Mouse (Mus musculus) heart, adult 18-20 months (tissue): ENCODE measurements around the gene Pik3r4. TPM values are rescaled to one million over a fixed set of nuclear protein-coding genes. Genes with fewer than 3 reads are reported as not detected.
A peak's percentile ranks its signal among the peaks of the same experiment; 100 is the strongest.
"Not testable (repeated sequence)": the region's sequence is repeated elsewhere in the genome, so short reads cannot be mapped to it uniquely, and the experiment has no call there.

Source experiments
- DNase-seq, 2 experiments: peaks; one replicate each; pipeline ENCODE4 v3.0.0; 2021 to 2022; ENCODE audit warnings: mixed read lengths in 1 of 2
- long read RNA-seq, 2 experiments: library from polyadenylated mRNA; stranded (forward); transcript quantifications; one replicate each; pipeline ENCODE4 v2.0.0; 2021
- total RNA-seq, 2 experiments: library from RNA; stranded (reverse); gene quantifications; 2 replicates each; pipeline ENCODE4 v1.2.3; 2021

Pik3r4 gene
- total RNA-seq: 10 to 100 TPM; 18.0 to 21.4 TPM
- long read RNA-seq, experiment 1, partial matches to known transcripts: 4 of 5 reads
- long read RNA-seq, experiment 1, other reads (novel, unspliced or antisense): 1 of 5 reads
- long read RNA-seq, experiment 2, full-length matches to known transcripts: 2 of 4 reads
- long read RNA-seq, experiment 2, partial matches to known transcripts: 2 of 4 reads
- long read RNA-seq, experiment 2, other reads (novel, unspliced or antisense): 0 of 4 reads

DNA sequence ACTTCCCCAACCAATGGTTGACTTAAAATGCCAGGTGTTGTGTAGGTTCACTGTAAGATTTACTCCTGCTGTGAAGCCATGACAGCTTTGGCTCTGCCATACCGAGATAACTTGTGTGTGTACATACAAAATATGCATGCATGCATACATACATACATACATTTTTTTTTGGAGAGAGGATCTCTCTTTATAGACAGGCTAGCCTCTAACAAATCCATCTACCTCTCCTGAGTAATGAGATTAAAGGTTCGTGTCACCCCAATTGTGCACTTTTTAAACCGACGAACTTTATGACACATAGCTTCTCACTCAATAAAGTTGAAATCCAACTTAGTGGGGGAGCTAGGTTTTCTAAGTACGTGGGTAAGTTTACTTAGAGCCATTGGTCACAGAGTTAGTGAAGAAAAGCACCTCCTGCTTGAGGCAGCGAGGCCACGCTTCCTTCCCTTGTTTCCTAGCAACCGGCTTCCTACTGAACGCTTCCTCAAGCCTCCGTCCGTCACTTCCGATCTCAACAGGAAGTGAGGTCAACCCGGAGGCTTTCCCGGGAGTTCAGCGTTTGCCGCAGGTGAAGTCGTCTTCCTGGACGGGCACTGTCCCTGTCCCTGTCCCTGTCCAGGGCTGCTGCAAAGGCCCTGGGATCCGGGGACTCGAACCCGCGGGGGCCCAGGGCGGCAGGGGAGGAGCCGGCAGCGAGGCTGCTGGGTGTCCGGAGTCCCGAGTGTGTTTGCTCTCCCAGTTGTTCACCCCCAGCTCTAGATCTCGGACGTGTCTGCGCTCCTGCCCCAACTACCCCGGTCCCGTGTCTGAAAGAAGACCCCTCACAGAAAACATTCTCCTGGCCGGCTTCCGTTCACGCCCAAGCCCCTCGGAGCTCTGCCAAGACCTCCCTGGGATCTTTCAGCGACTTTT, at the start of gene Pik3r4:
Gene Pik3r4, plus strand, starts transcription at position 519 of the 912 bp plus-strand sequence.
- peak; percentile 92 to 94 for DNase-seq

DNA sequence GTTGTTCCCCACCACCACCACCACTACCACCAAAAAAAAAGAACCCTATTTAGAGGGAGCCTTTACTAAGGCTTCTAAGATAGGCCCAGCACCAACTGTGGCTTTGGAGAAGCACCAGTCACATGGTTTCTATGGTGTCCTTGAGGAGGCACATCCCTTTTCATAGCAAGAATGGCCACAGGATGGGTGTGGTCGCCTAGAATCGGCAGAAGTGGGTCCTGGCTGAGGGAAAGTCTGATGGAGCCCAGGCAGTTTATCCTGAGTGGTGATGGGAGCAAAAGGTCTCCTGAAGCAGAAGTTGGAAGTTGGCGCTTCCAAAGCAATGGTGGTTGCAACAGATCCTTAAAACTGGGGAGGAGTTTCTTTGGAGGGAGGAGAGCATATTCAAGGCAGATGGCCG, 43.9 kb upstream of the Pik3r4 start:
- DNase-seq: no peak

DNA sequence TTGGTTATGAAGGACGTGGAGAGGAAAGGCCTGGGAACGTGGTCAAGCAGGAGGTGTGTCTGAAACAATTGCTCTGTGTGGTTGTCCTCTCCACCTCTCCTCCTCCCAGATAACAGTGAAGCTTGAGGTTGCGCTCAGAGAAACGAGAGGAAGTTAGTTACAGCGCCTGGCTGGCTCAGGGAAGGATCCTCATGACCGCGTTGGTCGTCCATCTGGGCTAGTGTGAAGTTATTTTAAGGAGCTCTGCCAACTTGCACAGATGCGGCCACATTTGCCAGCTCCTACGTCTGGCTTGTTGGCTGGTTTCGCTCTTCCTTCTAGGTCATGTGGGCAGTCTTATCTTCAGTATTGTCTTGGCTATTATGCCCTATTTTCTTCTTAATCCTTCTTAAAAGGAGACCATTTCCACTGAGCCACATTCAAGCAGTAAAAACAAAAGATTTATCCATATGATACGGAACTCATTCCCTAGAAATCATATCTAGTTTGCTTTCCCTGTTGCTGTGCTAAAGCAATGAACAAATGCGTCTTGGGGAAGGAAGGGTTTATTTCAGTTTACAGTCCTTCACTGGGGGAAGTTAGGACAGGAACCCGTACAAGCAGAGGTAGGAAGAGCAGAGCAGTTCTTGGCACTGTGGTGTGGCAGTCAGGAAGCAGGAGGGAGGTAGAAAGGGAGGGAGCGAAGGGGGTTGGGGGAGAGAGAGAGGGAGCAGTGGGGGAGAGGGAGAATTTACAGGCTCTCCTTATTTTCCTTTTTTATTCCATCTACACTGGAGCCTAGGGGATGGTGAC, 30.6 kb upstream of the Pik3r4 start:
- peak; percentile 39 to 40 for DNase-seq

DNA sequence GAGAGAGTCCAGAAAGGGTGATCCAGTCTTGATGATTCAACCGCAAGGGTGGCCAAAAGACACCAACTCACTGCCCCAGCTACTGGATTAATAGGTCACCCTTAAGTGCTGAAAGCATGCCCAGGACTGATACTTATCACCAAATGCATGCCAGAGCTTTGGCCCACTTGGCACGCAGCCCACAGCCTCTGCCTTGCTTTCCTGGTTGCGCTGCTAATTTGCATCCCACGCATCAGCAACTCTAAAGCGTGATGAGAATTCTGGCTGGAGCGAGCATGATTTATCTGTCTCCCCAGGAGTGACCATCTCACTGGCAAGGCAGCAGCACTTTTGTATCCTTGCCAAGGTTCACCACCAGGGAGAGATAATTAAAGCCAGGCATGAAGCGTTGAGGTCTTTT, 29.9 kb upstream of the Pik3r4 start:
- DNase-seq: peak; percentile 14 to 18

DNA sequence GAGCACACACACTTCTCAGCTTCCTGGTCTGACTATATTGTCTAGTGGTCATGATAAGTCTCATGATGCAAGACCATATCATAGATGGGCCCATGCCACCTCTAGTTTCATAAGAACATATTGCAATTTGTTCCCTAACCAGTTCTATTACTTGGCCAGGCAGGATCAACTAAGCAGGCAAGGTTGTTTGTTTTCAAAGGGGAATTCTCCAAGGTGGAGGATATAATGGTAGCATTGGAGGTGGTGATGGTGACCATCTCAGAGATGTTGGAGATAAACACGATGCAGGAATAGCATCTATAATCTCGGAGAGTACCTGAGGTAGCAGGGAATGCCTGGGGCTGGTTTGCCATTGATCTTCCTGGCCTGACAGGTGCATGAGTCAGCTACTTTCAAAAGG, 26.8 kb upstream of the Pik3r4 start:
- DNase-seq: no peak

DNA sequence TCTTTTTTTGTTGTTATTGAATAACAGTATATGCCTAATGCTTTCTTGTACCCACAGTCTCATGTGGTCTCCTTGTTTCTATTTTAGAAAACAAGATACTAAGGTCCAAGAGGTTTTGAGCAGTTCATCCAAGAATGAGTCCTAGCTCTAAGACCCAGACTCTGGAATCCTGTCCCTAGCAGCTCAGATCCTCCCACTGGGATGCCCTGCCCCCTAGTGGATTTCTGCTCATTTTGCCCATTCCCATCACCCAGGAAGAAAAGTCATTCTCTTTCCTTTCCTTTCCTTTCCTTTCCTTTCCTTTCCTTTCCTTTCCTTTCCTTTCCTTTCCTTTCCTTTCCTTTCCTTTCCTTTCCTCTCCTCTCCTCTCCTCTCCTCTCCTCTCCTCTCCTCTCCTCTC, 25.5 kb upstream of the Pik3r4 start:
- DNase-seq: peak; percentile 27 to 77

DNA sequence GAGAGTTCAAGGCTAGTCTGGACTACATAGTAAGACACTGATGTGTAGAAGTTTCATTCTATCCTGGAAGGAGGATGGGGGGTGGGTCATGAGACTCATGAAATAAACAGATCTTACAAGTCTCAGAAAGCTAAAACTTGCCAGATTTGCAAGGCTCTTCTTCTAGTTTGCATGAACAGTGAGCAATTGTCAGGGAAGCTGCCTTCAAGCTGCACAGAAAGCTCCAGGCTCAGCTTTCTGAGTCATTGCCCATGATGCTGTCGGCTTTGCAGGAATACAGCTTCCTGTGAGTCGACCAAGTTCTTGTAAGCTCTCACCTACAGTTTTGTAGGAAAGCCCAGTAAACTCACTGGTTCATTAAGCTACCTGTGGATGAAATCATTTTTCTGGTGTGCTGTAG, 8.8 kb upstream of the Pik3r4 start:
- no peak for DNase-seq

DNA sequence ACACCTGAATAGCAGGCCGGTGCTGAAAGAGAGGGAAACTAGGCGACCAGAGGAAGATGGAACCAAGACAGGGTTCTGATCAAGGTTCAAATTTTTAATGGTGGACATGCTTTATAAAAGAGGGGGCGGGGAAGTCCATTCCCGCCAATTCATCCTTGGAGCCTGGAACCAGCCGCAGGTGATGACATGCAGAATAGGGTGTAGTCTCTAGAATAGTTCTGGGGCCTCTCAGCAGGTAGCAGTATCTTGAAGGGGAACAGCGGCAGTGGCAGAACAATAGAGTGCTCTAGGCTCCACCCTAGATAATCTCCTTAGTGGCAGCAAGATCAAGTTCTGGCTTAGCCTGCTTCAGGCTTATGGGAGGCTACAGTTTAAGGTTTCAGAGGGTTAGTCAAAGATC, 1.4 kb upstream of the Pik3r4 start:
- not testable (repeated sequence) for DNase-seq

DNA sequence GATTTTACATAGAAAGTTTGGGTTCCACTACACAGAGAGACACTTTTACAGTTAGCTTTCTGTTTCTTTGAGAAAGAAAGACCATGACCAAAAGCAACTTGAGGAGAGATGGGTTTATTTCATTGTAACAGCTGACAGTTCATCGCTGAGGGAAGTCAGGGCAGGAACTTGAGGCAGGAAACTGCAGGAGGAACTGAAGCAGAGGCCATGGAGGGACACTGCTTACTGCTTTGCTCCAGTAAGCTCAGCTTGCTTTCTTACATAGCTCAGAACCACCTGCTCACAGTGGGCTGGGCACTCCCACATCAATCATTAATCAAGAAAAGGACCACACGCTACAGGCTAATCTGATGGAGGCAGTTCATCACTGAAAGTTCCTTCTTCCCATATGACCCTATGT, 13.4 kb downstream of the Pik3r4 start:
- no peak for DNase-seq

DNA sequence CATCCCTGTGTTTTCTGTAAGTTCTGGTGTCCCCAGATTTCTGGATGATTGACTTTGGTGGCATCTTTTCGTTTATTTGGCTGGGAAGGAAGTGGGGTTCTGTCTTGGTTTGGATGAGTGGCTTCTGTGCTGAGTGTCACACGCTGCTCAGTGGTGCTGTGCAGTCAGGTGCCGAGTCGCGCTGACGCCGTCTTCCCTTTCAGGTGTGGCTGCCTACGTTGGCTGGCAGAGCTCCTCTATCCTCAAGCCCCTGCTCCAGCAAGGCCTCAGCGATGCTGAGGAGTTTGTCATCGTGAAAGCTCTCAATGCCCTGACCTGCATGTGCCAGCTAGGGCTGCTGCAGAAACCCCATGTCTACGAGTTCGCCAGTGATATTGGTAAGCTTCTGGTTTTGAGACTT, 15.4 kb downstream of the Pik3r4 start:
- no peak for DNase-seq

DNA sequence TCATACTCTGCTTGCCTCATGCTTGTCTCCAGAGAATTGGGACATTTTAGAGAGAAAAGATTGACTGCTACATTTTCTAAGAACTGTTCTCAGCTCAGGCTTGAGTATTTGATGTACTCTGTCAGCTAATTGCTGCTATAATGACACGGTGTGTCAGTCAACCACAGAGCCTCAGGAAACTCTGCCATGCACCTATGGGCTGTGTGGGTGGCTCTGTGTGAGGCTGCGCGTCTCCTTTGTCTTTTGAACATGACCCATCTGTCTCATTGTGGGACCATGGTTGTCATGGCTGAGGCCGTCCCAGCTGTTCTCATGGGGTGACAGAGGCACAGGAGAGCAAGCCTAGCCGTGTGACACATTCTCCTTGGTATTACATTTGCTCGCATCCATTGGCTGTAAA, 17.1 kb downstream of the Pik3r4 start:
- no peak for DNase-seq

DNA sequence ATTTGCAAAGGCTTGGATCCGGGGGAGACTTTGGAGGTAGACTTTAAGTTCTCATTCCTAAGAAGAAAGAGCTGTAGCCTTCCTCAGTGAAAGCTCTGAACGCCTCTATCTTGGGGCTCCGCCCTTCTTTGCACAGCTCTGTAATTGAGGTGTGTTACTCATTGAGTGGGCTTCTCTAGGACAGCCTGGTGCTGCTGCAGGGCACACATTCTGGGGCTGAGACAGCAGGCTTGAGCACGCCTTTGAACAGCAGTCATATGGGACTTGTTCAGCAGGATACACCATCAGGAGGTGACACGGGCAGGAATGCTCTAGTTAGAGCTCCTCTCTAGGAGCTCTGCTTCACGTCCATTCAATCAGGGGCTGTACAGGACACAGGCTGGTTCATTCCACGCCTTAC, 22.5 kb downstream of the Pik3r4 start:
- DNase-seq: no peak

DNA sequence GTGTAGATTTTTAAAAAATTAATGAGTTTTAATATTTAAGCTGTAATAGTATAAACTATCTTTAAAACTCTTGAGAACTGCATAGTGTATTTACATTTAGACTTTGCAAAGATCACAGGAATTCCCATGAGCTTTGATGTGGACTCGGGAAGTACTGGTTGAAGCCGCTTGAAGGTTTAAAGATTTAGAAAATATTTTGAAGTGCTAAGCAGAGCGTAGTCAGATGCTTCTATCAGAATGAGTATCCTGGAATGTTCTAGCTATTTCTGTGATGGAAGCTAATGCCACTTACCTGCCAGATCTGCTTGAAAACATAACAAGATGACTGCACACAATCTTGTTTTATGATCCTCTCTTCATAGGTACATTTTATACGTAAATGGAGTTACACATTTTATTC, 28.1 kb downstream of the Pik3r4 start:
- no peak for DNase-seq

DNA sequence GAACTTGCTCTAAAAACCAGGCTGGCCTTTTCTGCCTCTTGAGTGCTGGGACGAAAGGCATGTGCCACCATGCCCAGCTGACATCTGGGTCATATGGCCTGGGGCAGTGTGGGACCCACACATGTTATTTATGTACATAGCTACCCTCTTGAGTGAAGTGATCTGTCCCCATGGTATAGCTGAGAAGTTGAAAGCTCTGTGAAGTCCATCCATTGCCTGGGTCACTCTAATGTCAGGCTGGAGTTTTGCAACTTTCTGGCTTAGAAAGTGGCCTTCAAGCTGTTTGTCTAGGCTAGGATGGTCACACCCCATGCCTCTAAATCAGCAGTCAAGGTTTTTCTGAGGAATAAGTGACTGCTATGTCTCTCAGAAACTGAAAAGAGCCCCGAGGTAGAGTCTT, 29.3 kb downstream of the Pik3r4 start:
- DNase-seq: no peak

DNA sequence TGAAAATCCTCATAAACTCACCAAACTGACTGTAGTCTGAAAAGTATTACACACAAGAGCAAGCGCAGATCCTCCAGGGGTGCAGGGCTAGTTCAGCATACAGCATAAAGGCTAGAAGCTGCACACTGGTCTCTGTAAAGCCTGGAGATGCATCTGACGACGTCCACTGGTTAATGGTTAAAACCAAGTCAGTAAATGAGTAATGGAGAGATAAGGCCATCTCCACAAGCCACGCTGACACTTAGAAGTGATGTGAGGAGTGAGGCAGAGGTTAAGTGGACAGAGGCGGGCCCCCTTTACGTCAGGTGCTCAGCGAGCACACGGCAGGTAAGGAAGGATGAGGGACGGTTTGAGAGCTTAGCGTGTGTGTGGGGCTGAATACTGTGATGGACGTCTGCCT, 33.2 kb downstream of the Pik3r4 start:
- no peak for DNase-seq

DNA sequence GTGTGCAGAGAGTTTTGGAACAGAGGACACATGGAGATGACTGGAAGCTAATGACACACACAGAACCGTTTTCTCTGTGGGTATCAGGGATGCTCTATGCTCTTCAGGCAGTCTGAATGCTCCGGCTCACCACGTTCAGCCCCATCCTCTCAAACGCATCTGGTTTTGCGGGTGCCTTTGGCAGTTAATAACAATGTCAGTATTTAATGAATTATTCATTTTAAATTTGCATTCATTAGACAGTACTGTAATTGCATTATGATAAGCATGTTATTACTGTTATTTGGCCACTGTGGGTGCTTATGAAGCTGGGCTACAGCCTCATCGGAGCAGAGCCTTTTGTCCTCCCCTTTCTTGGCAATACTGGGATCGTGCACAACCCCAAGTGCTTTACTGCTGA, 38.6 kb downstream of the Pik3r4 start:
- DNase-seq: no peak

DNA sequence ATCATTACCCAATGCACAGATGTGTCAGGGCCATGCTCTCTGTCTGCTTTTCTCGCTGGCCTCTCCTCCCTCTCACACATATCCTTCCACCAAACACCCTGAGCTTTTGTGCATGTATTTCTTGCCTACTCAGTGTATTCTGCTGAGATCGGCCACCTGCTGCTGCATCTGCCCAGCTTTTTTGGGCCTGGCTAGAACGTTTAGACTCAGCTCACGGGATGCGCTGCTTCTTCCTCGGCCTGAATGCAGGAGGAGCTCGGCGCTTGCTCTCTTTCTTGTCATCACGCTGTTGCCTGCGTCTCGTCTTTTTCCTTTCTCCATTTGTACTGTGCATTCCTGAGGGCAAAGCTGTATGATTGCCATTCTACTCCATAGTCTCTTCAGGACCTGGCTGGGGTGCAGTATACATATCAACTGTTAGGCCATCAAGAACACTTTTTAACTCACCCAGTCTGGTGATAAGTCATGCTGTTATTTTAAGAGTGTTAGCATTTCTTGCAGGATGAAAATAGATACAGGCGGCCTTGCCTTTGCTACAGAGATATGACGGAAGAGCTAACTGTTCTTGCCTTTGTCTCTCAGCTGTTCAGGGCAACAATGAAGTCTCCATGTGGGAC, 41.9 kb downstream of the Pik3r4 start:
- peak; percentile 6 to 7 for DNase-seq

DNA sequence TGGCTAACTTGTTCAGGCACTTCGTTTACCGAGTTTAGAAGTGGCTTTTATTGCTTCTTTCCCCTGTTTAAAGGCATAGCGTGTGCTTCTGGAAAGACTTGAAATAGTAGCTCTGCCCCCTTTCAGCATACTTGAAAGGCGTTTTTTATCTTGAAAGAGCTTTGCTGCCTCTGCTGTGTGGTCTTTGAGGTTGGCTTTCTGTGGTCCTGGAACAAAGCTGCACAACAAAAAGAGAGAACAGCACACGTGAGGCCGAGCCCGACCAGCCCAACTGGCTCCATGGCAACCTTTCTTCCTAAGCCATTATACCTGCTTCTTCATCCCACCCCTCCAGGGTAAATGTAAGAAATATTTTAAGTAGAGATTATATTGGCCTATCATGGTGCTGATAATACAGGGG, 46.7 kb downstream of the Pik3r4 start:
- no peak for DNase-seq

DNA sequence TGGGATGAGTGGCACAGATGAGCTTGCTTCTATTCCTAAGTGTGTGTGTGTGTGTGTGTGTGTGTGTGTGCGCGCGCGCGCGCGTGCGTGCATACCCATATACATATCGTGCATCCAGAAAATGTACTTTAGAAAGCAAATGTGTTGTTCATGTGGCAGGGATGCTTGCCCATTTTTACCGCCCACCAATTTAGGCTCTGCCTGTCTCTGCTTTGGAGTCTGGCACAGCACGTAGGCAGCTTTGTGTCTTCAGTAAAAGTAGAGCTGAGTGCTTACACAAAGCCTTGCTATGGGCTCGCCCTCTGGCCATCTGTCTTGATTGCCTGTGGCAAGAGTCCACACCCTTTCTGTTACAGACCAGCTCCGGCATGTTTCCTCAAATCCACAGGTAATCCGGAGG, 49.7 kb downstream of the Pik3r4 start:
- no peak for DNase-seq

DNA sequence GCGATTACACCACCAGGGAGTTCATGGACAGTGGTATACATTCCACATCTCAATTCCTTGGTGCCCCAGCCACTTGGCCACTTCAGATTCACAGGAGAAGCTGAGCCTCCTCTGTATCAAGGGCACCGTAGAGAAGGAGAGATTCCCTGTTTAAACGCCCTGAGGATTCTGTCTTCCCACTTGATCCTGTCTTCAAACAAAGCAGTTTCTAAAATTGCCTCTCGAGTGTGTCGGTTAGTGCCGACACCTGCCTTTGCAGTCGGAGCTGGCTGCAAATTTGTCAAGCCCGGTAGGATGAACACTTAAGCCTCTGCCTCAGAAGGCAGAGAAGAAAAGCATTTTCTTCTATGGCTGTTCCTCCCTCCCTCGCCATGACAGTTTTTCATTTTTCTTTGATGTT, 50.3 kb downstream of the Pik3r4 start:
- no peak for DNase-seq

DNA sequence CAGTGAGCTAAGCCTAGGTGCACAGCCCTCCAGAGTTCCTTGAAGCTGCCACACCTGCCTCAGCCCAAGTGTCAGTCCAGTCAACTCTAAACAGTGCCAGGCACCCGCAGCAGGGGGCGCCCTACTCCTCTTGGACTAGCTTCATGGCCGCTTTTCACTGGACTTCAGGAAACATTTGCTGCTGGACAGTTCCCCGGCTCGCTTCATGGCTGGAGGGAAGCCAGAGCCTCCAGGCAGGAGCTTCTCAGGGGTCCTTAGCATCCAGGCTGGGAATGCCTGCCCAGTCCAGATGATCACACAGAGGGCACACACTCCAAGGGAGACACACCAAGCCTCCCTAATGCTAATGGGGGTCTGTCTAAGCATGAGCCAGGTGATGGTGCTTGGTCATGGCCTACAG, 51.1 kb downstream of the Pik3r4 start:
- DNase-seq: peak; percentile 72 to 92

DNA sequence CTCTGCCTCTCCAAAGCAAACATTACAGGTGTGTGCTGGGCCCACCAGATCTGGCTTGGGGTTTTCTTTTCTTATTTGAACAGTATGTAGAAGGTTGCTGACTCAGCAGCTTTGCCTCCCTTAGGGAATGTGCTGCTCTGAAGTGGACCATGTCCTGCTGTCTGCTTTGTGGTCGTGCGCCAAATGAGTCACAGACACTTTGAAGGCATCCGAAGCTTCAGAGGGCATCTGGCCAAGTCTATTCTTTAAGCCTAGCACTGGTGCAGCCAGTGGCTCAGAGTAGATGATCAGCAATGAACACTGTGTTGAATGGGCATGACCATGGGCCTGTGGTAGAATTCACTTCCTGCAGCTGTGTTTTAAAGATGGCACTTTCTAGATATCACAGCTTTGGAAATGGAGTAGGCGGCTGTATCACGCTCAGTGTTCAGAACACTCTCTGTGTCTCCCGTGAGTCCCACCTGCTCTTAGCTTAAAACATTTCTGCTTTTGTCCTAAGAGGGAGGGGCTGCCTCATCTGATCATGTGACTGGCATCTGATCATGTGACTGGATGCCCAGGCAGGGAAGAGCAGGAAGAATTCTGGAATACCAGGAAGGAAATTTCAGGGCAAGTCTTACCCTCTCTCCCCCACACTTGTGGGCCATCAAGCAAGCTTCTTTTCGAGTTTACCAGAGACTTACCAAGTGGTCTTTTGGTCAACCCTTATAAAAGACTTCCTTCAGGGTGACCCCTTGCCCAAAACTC, 54.2 kb downstream of the Pik3r4 start:
- DNase-seq: peak in 1 of 2 experiments; percentile 23
